In the genomic region with DNA sequence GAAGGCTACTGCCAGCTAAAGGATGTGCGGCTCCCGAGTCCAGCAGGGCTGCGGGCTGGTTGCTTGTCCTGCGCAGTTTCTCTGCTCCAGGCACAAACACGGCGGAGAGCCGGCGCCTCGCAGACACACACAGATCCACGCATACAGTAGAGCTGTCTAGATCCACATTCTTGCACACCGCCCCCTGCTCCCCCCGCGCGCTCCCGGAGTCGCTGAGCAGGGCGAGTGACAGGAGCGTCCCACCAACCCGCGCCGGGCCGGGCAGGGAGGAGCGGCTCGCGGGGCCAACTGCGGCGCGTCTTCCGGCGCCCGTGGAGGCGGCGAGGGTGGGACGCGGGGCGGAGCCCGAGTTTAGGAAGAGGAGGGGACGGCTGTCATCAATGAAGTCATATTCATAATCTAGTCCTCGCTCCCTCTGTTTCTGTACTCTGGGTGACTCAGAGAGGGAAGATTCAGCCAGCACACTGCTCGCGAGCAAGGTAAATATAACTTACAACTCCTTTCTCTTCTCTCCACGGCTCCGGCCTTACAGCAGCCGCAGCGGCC, we compare ENCODE assay signal across 8 mouse cellular contexts. TPM values are rescaled to one million over a fixed set of nuclear protein-coding genes. Genes with fewer than 3 reads are reported as not detected.
DNase-seq lines count a peak whose midpoint lies in the region; ATAC-seq and TF ChIP-seq lines count a peak whose summit lies in the region.

A gene (plus strand): TSS at position 296 of the 546 bp plus-strand sequence.

- peak; percentile 33 for TF ChIP-seq POLR2A in olfactory bulb, adult 2 months (IDR thresholded peaks at IDR 0.05; ENCODE audit: insufficient read depth, low read depth, low read length)

- H3K27me3 ChIP-seq in lung, embryonic 15.5 days: no peaks in the 10 kb centered on the region; the same call in 1 of the 2 replicates

- H3K27ac ChIP-seq in lung, embryonic 15.5 days: peak within 1 kb of the TSS; percentile 94
- peak within 1 kb of the TSS; percentile 83 for H3K27ac ChIP-seq in olfactory bulb, adult 2 months (ENCODE audit: insufficient read depth, low read depth, low read length)

- no peaks in the 10 kb centered on the region for H3K9me3 ChIP-seq in lung, embryonic 15.5 days

- peak; percentile 75 for ATAC-seq in frontal cortex, adult (ENCODE audit: low TSS enrichment)
- peak; percentile 76 to 82 for ATAC-seq in hematopoietic stem cell, adult 5-6 weeks (replicated peaks in 1 of 2; ENCODE audit: insufficient read depth in 1 of 2, low FRiP score in 2 of 2, low TSS enrichment in 1 of 2, low read depth in 1 of 2, poor library complexity in 2 of 2, severe bottlenecking in 2 of 2)
- peak; percentile 94 for ATAC-seq in lung, embryonic 15.5 days (ENCODE audit: borderline replicate concordance, extremely low read depth, low FRiP score, low TSS enrichment)

- H3K4me3 ChIP-seq in lung, embryonic 15.5 days: peak within 1 kb of the TSS; percentile 83
- H3K4me3 ChIP-seq in olfactory bulb, adult 2 months (ENCODE audit: insufficient read depth, low read depth, low read length): peak within 1 kb of the TSS; percentile 89

- H3K9ac ChIP-seq in lung, embryonic 15.5 days: peak within 1 kb of the TSS; percentile 62

- no peaks in the 10 kb centered on the region for H3K36me3 ChIP-seq in lung, embryonic 15.5 days

- H3K4me1 ChIP-seq in lung, embryonic 15.5 days: 0 out of 2 replicates have a peak, but pooled peaks cover 12% of the 10 kb centered on the region
- H3K4me1 ChIP-seq in olfactory bulb, adult 2 months (ENCODE audit: control insufficient read depth, insufficient read depth, low read length): peaks cover 7% of the 10 kb centered on the region; the same call in 1 of the 2 replicates

- TF ChIP-seq CTCF in olfactory bulb, adult 2 months (IDR thresholded peaks at IDR 0.05; ENCODE audit: insufficient read depth, low read depth, low read length): no peak

- peak within 1 kb of the TSS; percentile 96 for H3K4me2 ChIP-seq in lung, embryonic 15.5 days

- DNase-seq in MEL-GATA-1-ER (ENCODE audit: extremely low read depth, low read depth): peak; percentile 81
- DNase-seq in cerebellum, adult 9-10 months: peak; percentile 98
- peak; percentile 94 for DNase-seq in layer of hippocampus, adult 9-10 months (ENCODE audit: low spot score)
- peak; percentile 96 to 97 for DNase-seq in thymus, adult 18-20 months

- WGBS in lung, embryonic 15.5 days: under 1% methylated on average over 45 of the region's 45 CpGs
- under 1% methylated on average over 45 of the region's 45 CpGs for WGBS in olfactory bulb, adult 2 months

RNA-seq across cellular contexts. Expression of the gene that starts here (rescaled TPM):
- 163 and 207 TPM in 2 replicates for total RNA-seq in hematopoietic stem cell, adult 5-6 weeks (2017)
- 38.0 and 45.3 TPM in 2 replicates for polyA plus RNA-seq in lung, embryonic 15.5 days (2015; fragmentation: Nextera tagmentation; extraction: Ambion mirVana)
- polyA plus RNA-seq in olfactory bulb, adult 2 months (2012; ENCODE audit: insufficient read depth, insufficient read length, low replicate concordance, missing spikeins): not detected in 2 replicates

Comparison
In these comparisons a context has a peak if more than half of its experiments do, and no peak if none do; other contexts are left out.
1. Peak in every context shown above with its lines: DNase-seq, ATAC-seq, H3K4me3 ChIP-seq and H3K27ac ChIP-seq.